Mouse (Mus musculus): ENCODE measurements at regions not wholly inside any gene's neighbourhood (a gene's known extent, or its start where the extent isn't known, plus 50 kb on each side); places are given as distances from the start of the nearest gene placed in this dataset.

- Histone ChIP-seq H3K27me3 (replicated peaks) (no peaks in the 10 kb centered on the region), H3K36me3 (no peaks in the 10 kb centered on the region), H3K4me2 (no peak overlapping the region), H3K4me1 (no peaks in the 10 kb centered on the region), H3K9me3 (no peaks in the 10 kb centered on the region), H3K4me3 (replicated peaks) (no peak overlapping the region), H3K9ac (no peak overlapping the region), H3K27ac (no peak overlapping the region)
- ATAC-seq (ENCODE audit: insufficient read depth, low FRiP score, low read depth) = no peak
- 59% methylated on average over 9 of the region's 9 CpGs for WGBS
Measured at GRCm38 (mm10) chr2:124718985-124719384, 348.9 kb upstream of the Slc24a5 start.

GRCm38 (mm10) chr2:124719820-124720478, 348.0 kb upstream of the Slc24a5 start:
- Histone ChIP-seq H3K27me3 (replicated peaks) (no peaks in the 10 kb centered on the region), H3K4me2 (no peak overlapping the region), H3K27ac (no peak overlapping the region), H3K4me3 (replicated peaks) (no peak overlapping the region), H3K36me3 (no peaks in the 10 kb centered on the region), H3K9me3 (no peaks in the 10 kb centered on the region), H3K4me1 (no peaks in the 10 kb centered on the region), H3K9ac (no peak overlapping the region)
- no peak for ATAC-seq (ENCODE audit: insufficient read depth, low FRiP score, low read depth)
- WGBS = 44% methylated on average over 14 of the region's 14 CpGs

- WGBS = 71% methylated on average over 14 of the region's 14 CpGs
- Histone ChIP-seq H3K4me3 (replicated peaks) (no peak overlapping the region), H3K27ac (no peak overlapping the region), H3K27me3 (replicated peaks) (no peaks in the 10 kb centered on the region), H3K36me3 (no peaks in the 10 kb centered on the region), H3K4me1 (no peaks in the 10 kb centered on the region), H3K4me2 (no peak overlapping the region), H3K9me3 (no peaks in the 10 kb centered on the region), H3K9ac (no peak overlapping the region)
- ATAC-seq (ENCODE audit: insufficient read depth, low FRiP score, low read depth) = no peak
Measured at GRCm38 (mm10) chr2:124720593-124721445, 347.1 kb upstream of the Slc24a5 start.

GRCm38 (mm10) chr2:124724171-124724570, 343.8 kb upstream of the Slc24a5 start:
- no peak for ATAC-seq (ENCODE audit: insufficient read depth, low FRiP score, low read depth)
- H3K36me3 ChIP-seq = no peaks in the 10 kb centered on the region
- H3K4me1 ChIP-seq = no peaks in the 10 kb centered on the region
- H3K4me3 ChIP-seq (replicated peaks) = no peak overlapping the region
- H3K9me3 ChIP-seq = no peaks in the 10 kb centered on the region
- no peak overlapping the region for H3K9ac ChIP-seq
- H3K4me2 ChIP-seq = no peak overlapping the region
- H3K27me3 ChIP-seq (replicated peaks) = no peaks in the 10 kb centered on the region
- 61% methylated on average over 4 of the region's 4 CpGs for WGBS
- H3K27ac ChIP-seq = no peak overlapping the region

GRCm38 (mm10) chr2:124724827-124725480, 343.0 kb upstream of the Slc24a5 start:
- no peak overlapping the region for H3K9ac ChIP-seq
- H3K27ac ChIP-seq = no peak overlapping the region
- no peak overlapping the region for H3K4me3 ChIP-seq (replicated peaks)
- no peak overlapping the region for H3K4me2 ChIP-seq
- no peaks in the 10 kb centered on the region for H3K4me1 ChIP-seq
- no peaks in the 10 kb centered on the region for H3K36me3 ChIP-seq
- no peak for ATAC-seq (ENCODE audit: insufficient read depth, low FRiP score, low read depth)
- WGBS = 49% methylated on average over 5 of the region's 5 CpGs
- no peaks in the 10 kb centered on the region for H3K27me3 ChIP-seq (replicated peaks)
- H3K9me3 ChIP-seq = no peaks in the 10 kb centered on the region

- Histone ChIP-seq H3K4me3 (replicated peaks) (no peak overlapping the region), H3K9ac (no peak overlapping the region), H3K9me3 (no peaks in the 10 kb centered on the region), H3K4me1 (no peaks in the 10 kb centered on the region), H3K27ac (no peak overlapping the region), H3K36me3 (no peaks in the 10 kb centered on the region), H3K4me2 (no peak overlapping the region), H3K27me3 (replicated peaks) (no peaks in the 10 kb centered on the region)
- WGBS = 86% methylated on average over 5 of the region's 5 CpGs
- ATAC-seq (ENCODE audit: insufficient read depth, low FRiP score, low read depth) = no peak
Measured at GRCm38 (mm10) chr2:124727979-124728378, 339.9 kb upstream of the Slc24a5 start.

GRCm38 (mm10) chr2:124732593-124732992, 335.3 kb upstream of the Slc24a5 start:
- ATAC-seq (ENCODE audit: insufficient read depth, low FRiP score, low read depth) = no peak
- H3K27me3 ChIP-seq (replicated peaks) = no peaks in the 10 kb centered on the region
- H3K9ac ChIP-seq = no peak overlapping the region
- no peak overlapping the region for H3K4me2 ChIP-seq
- H3K27ac ChIP-seq = no peak overlapping the region
- WGBS = 78% methylated on average over 2 of the region's 2 CpGs
- no peaks in the 10 kb centered on the region for H3K9me3 ChIP-seq
- no peak overlapping the region for H3K4me3 ChIP-seq (replicated peaks)
- no peaks in the 10 kb centered on the region for H3K36me3 ChIP-seq
- H3K4me1 ChIP-seq = no peaks in the 10 kb centered on the region

GRCm38 (mm10) chr2:124740848-124741247, 327.1 kb upstream of the Slc24a5 start:
- WGBS = 61% methylated on average over 13 of the region's 13 CpGs
- no peak overlapping the region for H3K4me3 ChIP-seq (replicated peaks)
- no peaks in the 10 kb centered on the region for H3K27me3 ChIP-seq (replicated peaks)
- no peaks in the 10 kb centered on the region for H3K9me3 ChIP-seq
- H3K36me3 ChIP-seq = no peaks in the 10 kb centered on the region
- H3K9ac ChIP-seq = no peak overlapping the region
- no peaks in the 10 kb centered on the region for H3K4me1 ChIP-seq
- no peak overlapping the region for H3K27ac ChIP-seq
- H3K4me2 ChIP-seq = no peak overlapping the region
- ATAC-seq (ENCODE audit: insufficient read depth, low FRiP score, low read depth) = no peak

- Histone ChIP-seq H3K4me1 (no peaks in the 10 kb centered on the region), H3K4me2 (no peak overlapping the region), H3K9me3 (no peaks in the 10 kb centered on the region), H3K27ac (no peak overlapping the region), H3K4me3 (replicated peaks) (no peak overlapping the region), H3K9ac (no peak overlapping the region), H3K36me3 (no peaks in the 10 kb centered on the region), H3K27me3 (replicated peaks) (no peaks in the 10 kb centered on the region)
- WGBS = 83% methylated on average over 2 of the region's 2 CpGs
- no peak for ATAC-seq (ENCODE audit: insufficient read depth, low FRiP score, low read depth)
Measured at GRCm38 (mm10) chr2:124742964-124743363, 325.0 kb upstream of the Slc24a5 start.

GRCm38 (mm10) chr2:124745045-124745444, 322.9 kb upstream of the Slc24a5 start:
- no peaks in the 10 kb centered on the region for H3K4me1 ChIP-seq
- no peak for ATAC-seq (ENCODE audit: insufficient read depth, low FRiP score, low read depth)
- WGBS = 72% methylated on average over 2 of the region's 2 CpGs

GRCm38 (mm10) chr2:124747119-124747518, 320.8 kb upstream of the Slc24a5 start:
- ATAC-seq (ENCODE audit: insufficient read depth, low FRiP score, low read depth) = no peak
- Histone ChIP-seq H3K9me3 (no peaks in the 10 kb centered on the region), H3K4me3 (replicated peaks) (no peak overlapping the region), H3K36me3 (no peaks in the 10 kb centered on the region), H3K9ac (no peak overlapping the region), H3K27ac (no peak overlapping the region), H3K4me2 (no peak overlapping the region), H3K4me1 (no peaks in the 10 kb centered on the region), H3K27me3 (replicated peaks) (no peaks in the 10 kb centered on the region)
- 77% methylated on average over 1 of the region's 1 CpGs for WGBS

More at GRCm38 (mm10) chr2:124745045-124745444, 322.9 kb upstream of the Slc24a5 start:
- H3K36me3 ChIP-seq = no peaks in the 10 kb centered on the region
- H3K4me2 ChIP-seq = no peak overlapping the region
- H3K27ac ChIP-seq = no peak overlapping the region
- no peaks in the 10 kb centered on the region for H3K27me3 ChIP-seq (replicated peaks)
- no peak overlapping the region for H3K4me3 ChIP-seq (replicated peaks)
- no peaks in the 10 kb centered on the region for H3K9me3 ChIP-seq
- no peak overlapping the region for H3K9ac ChIP-seq

GRCm38 (mm10) chr2:124747627-124748026, 320.3 kb upstream of the Slc24a5 start:
- no peak overlapping the region for H3K4me2 ChIP-seq
- no peak for ATAC-seq (ENCODE audit: insufficient read depth, low FRiP score, low read depth)
- WGBS = 75% methylated on average over 4 of the region's 4 CpGs

More at GRCm38 (mm10) chr2:124747627-124748026, 320.3 kb upstream of the Slc24a5 start:
- Histone ChIP-seq H3K4me3 (replicated peaks) (no peak overlapping the region), H3K36me3 (no peaks in the 10 kb centered on the region), H3K9me3 (no peaks in the 10 kb centered on the region), H3K27ac (no peak overlapping the region), H3K4me1 (no peaks in the 10 kb centered on the region), H3K27me3 (replicated peaks) (no peaks in the 10 kb centered on the region), H3K9ac (no peak overlapping the region)

All from stomach, embryonic 15.5 days (tissue).